ENCODE assay signal across 12 mouse cellular contexts in genomic region chr10:74939300-74939699, GRCm38 (mm10). TPM values are rescaled to one million over a fixed set of nuclear protein-coding genes. Genes with fewer than 3 reads are reported as not detected.
DNase-seq lines count a peak whose midpoint lies in the region; ATAC-seq lines count a peak whose summit lies in the region.
"Had no signal": no experiment of that assay in that cellular context is flagged by ENCODE, and none has a peak within 500 bp of the region (broad histone marks: within the 10 kb centered on the region; RNA-seq: fewer than 3 reads in every experiment).

No protein-coding gene starts in this region.

- H3K36me3 ChIP-seq in kidney, embryonic 14.5 days (ENCODE audit: control insufficient read depth, insufficient read depth, low read length): no peaks in the 10 kb centered on the region
- H3K36me3 ChIP-seq in megakaryocyte, embryonic 14.5 days (replicated peaks; ENCODE audit: low read length): no peaks in the 10 kb centered on the region
- H3K36me3 ChIP-seq: embryonic facial prominence, embryonic 10.5 days had no signal

- H3K9me3 ChIP-seq in kidney, embryonic 14.5 days (ENCODE audit: control insufficient read depth, low read length): no peaks in the 10 kb centered on the region
- no peaks in the 10 kb centered on the region for H3K9me3 ChIP-seq in megakaryocyte, embryonic 14.5 days
- H3K9me3 ChIP-seq: embryonic facial prominence, embryonic 10.5 days had no signal

- no peak overlapping the region for H3K4me2 ChIP-seq in kidney, embryonic 14.5 days (replicated peaks; ENCODE audit: low read depth, low read length)

- H3K4me1 ChIP-seq in kidney, embryonic 14.5 days (ENCODE audit: control insufficient read depth, insufficient read depth, low read length): no peaks in the 10 kb centered on the region
- peaks cover 72% of the 10 kb centered on the region for H3K4me1 ChIP-seq in megakaryocyte, embryonic 14.5 days
- H3K4me1 ChIP-seq: embryonic facial prominence, embryonic 10.5 days had no signal

- ATAC-seq in kidney, embryonic 14.5 days (ENCODE audit: low FRiP score, low TSS enrichment): peak; percentile 29; the same call in 1 of the 2 replicates
- ATAC-seq in megakaryocyte, adult 5-6 weeks (ENCODE audit: poor library complexity, severe bottlenecking): no peak

- DNase-seq in kidney, adult 11 months: no peak
- DNase-seq in NIH3T3 (ENCODE audit: low read depth): peak; percentile 25
- DNase-seq in retina, postnatal 1 day: peak; percentile 62
- no peak for DNase-seq in cerebellum, adult 11 months
- DNase-seq: cerebellum, adult 18-20 months; kidney, adult 18-20 months; left cerebral cortex, postnatal 4 days; right cerebral cortex, postnatal 25 days had no signal

- H3K9ac ChIP-seq in kidney, embryonic 14.5 days (ENCODE audit: low read depth, low read length): no peak overlapping the region

- no peaks in the 10 kb centered on the region for H3K27me3 ChIP-seq in kidney, embryonic 14.5 days (ENCODE audit: control insufficient read depth, insufficient read depth, low read length)
- peaks cover 10% of the 10 kb centered on the region for H3K27me3 ChIP-seq in megakaryocyte, embryonic 14.5 days (replicated peaks)

- no peak overlapping the region for H3K4me3 ChIP-seq in kidney, embryonic 14.5 days (ENCODE audit: low read length)
- H3K4me3 ChIP-seq in megakaryocyte, embryonic 14.5 days (replicated peaks): peak overlapping the region; percentile 5
- H3K4me3 ChIP-seq: embryonic facial prominence, embryonic 10.5 days had no signal

- 71% methylated on average over 3 of the region's 3 CpGs for WGBS in kidney, embryonic 14.5 days

- no peak overlapping the region for H3K27ac ChIP-seq in kidney, embryonic 14.5 days (ENCODE audit: low read depth, low read length)
- H3K27ac ChIP-seq: embryonic facial prominence, embryonic 10.5 days had no signal

RNA-seq across cellular contexts. Expression of gene Gnaz, which starts 27.7 kb away (rescaled TPM):
- polyA plus RNA-seq in kidney, embryonic 14.5 days (2014; fragmentation: Nextera tagmentation; extraction: Ambion mirVana): 5.9 and 6.0 TPM in 2 replicates
- 224 and 350 TPM in 2 replicates for polyA plus RNA-seq in megakaryocyte, embryonic 14.5 days (2012; ENCODE audit: insufficient read depth, low replicate concordance)
- total RNA-seq in megakaryocyte, adult 5-6 weeks (2015): 0.11 TPM in 1 of 2 replicates, not detected in the other
- 0.18 TPM in 1 of 2 replicates, not detected in the other for total RNA-seq in megakaryocyte, adult 5-6 weeks (2017)

Comparison
In these comparisons a context has a peak if more than half of its experiments do, and no peak if none do; other contexts are left out.
1. DNase-seq: peak in NIH3T3 (single experiment) and retina, postnatal 1 day (single experiment); none in kidney, adult 11 months (single experiment) and cerebellum, adult 11 months (single experiment).
2. RNA of gene Gnaz, which starts 27.7 kb away (polyA plus RNA-seq): 224 to 350 TPM in megakaryocyte, embryonic 14.5 days; 5.9 to 6.0 TPM in kidney, embryonic 14.5 days; every median in the first group is over 10 times any median in the second.